Mouse (Mus musculus): ENCODE measurements around the gene Hivep3. TPM values are rescaled to one million over a fixed set of nuclear protein-coding genes. Genes with fewer than 3 reads are reported as not detected.

The Hivep3 gene
- total and polyA plus RNA-seq, 3 experiments = 14.4 to 32.3 (median 21.2) TPM

DNA sequence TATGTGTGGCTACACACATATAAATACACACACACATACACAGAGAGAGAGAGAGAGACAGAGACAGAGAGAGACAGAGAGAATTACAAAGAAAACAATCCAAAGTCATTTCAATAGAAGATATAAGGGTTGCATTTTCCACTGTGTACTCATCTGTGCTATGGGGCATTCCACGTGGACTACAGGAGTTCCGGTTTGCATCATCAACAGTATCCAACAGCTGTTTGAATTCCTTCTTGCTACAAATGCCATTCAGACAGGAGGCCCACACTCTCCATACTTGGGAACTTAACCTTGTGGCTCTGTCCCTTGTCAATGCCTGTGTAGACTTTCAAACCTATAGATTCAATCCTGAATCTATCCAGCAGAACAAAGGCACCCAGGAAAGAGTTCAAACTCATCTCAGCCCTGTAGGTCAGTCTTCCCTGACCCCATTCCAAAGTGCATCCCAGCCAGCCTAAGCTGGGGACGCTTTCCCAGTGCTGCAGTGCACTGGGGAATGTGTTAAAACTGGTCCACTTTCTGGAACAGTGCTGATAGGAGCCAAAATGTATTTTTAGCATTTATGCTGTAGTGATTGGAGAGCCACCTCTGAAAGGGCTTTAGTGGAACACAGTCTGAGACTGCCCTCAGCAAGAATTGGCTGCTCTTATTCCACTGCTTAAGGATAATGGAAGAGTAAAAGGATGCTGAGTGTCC, 335.4 kb downstream of the Hivep3 start:
- dilution Hi-C loops (cut with MboI; ENCODE audit: extremely low pct_ligation_motif_present, extremely low pct_unique_long_range_greater_than_20kb, low sequenced_read_pairs) = no loop called here
- no peak for TF ChIP-seq JUND (conservative IDR thresholded peaks at IDR 0.05; ENCODE audit: low read depth, low read length)
- no peak for TF ChIP-seq POLR2AphosphoS2 (IDR thresholded peaks at IDR 0.05; ENCODE audit: low read depth, low read length)
- TF ChIP-seq MYC (IDR thresholded peaks at IDR 0.05; ENCODE audit: low read depth, low read length) = no peak
- no peak for TF ChIP-seq ZKSCAN1 (IDR thresholded peaks at IDR 0.05; ENCODE audit: borderline replicate concordance, low read depth, low read length)
- TF ChIP-seq PAX5 (IDR thresholded peaks at IDR 0.05; ENCODE audit: low read length) = no peak
- no peak for TF ChIP-seq GABPA (IDR thresholded peaks at IDR 0.05; ENCODE audit: insufficient replicate concordance, low read depth, low read length)
- TF ChIP-seq RAD21 (IDR thresholded peaks at IDR 0.05; ENCODE audit: low read depth, low read length) = no peak
- no peak for TF ChIP-seq KAT2A (IDR thresholded peaks at IDR 0.05; ENCODE audit: insufficient replicate concordance, low read length)
- TF ChIP-seq CTCF (conservative IDR thresholded peaks at IDR 0.05 in 1 of 2, IDR thresholded peaks at IDR 0.05 in 1 of 2; ENCODE audit: low read depth in 2 of 2, low read length in 2 of 2) = no peak
- TF ChIP-seq E2F4 (IDR thresholded peaks at IDR 0.05; ENCODE audit: insufficient replicate concordance, low read depth, low read length) = no peak
- TF ChIP-seq MXI1 (IDR thresholded peaks at IDR 0.05; ENCODE audit: low read depth, low read length) = no peak
- no peak for TF ChIP-seq MAZ (IDR thresholded peaks at IDR 0.05; ENCODE audit: low read depth, low read length)
- TF ChIP-seq TBP (conservative IDR thresholded peaks at IDR 0.05; ENCODE audit: low read depth, low read length) = no peak
- no peak for TF ChIP-seq BHLHE40 (IDR thresholded peaks at IDR 0.05; ENCODE audit: low read depth, low read length)
- Histone ChIP-seq H3K9me3 (replicated peaks; ENCODE audit: low read length) (no peaks in the 10 kb centered on the region), H3K27ac (ENCODE audit: insufficient read depth, low read depth) (no peak overlapping the region), H3K4me3 (replicated peaks in 1 of 3; ENCODE audit: low read depth in 2 of 3, low read length in 2 of 3, poor library complexity in 1 of 3) (no peak overlapping the region), H3K79me2 (replicated peaks; ENCODE audit: control insufficient read depth, extremely low read depth, insufficient read depth, poor library complexity, severe bottlenecking) (no peaks in the 10 kb centered on the region), H3K36me3 (replicated peaks in 1 of 2; ENCODE audit: control insufficient read depth in 1 of 2, insufficient read depth in 1 of 2, low read length in 1 of 2) (peaks cover 55 to 97% of the 10 kb centered on the region in 2 experiments), H3K4me2 (ENCODE audit: insufficient read depth, low read depth, poor library complexity, severe bottlenecking) (no peak overlapping the region), H3K27me3 (replicated peaks) (no peaks in the 10 kb centered on the region), H3K9ac (ENCODE audit: insufficient read depth, low read depth) (no peak overlapping the region), H3K4me1 (ENCODE audit: control insufficient read depth in 1 of 2, insufficient read depth in 2 of 2) (peaks cover 0 to 14% of the 10 kb centered on the region in 2 experiments; a peak in 1 of 4 replicates)
- in situ Hi-C loops (cut with MboI; ENCODE audit: low pct_ligation_motif_present, low pct_unique_long_range_greater_than_20kb, low sequenced_read_pairs) = no loop called here
- DNase-seq (ENCODE audit: extremely low read depth) = no peak

DNA sequence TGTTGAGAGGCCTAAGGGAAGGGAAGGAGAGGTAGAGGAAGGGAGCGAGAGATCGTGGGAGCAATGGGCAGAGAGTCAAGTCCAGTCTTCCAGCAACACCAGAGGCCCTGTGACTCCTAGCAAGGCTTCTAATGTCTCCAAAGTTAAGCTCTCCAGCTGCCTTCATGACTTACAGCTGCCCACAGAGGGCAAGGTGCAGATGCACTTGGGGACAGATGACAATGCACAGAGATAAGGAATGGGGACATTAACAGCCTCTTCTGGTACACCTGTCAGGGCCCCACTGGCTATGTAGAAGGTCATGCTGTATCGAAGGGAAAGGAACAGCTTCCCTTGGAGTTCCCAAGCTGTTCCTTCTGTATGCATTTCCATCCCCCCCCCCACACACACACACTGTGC, 336.0 kb downstream of the Hivep3 start:
- Histone ChIP-seq H3K36me3 (replicated peaks in 1 of 2; ENCODE audit: control insufficient read depth in 1 of 2, insufficient read depth in 1 of 2, low read length in 1 of 2) (peaks cover 55 to 96% of the 10 kb centered on the region in 2 experiments), H3K9me3 (replicated peaks; ENCODE audit: low read length) (no peaks in the 10 kb centered on the region), H3K4me3 (replicated peaks in 1 of 3; ENCODE audit: low read depth in 2 of 3, low read length in 2 of 3, poor library complexity in 1 of 3) (no peak overlapping the region), H3K4me2 (ENCODE audit: insufficient read depth, low read depth, poor library complexity, severe bottlenecking) (no peak overlapping the region), H3K27ac (ENCODE audit: insufficient read depth, low read depth) (no peak overlapping the region), H3K9ac (ENCODE audit: insufficient read depth, low read depth) (no peak overlapping the region), H3K4me1 (ENCODE audit: control insufficient read depth in 1 of 2, insufficient read depth in 2 of 2) (peaks cover 0 to 14% of the 10 kb centered on the region in 2 experiments; a peak in 1 of 4 replicates), H3K27me3 (replicated peaks) (no peaks in the 10 kb centered on the region), H3K79me2 (replicated peaks; ENCODE audit: control insufficient read depth, extremely low read depth, insufficient read depth, poor library complexity, severe bottlenecking) (no peaks in the 10 kb centered on the region)
- no peak for TF ChIP-seq ZC3H11A (IDR thresholded peaks at IDR 0.05; ENCODE audit: low read depth, low read length)
- TF ChIP-seq NRF1 (IDR thresholded peaks at IDR 0.05; ENCODE audit: low read depth, low read length) = no peak
- TF ChIP-seq GABPA (IDR thresholded peaks at IDR 0.05; ENCODE audit: insufficient replicate concordance, low read depth, low read length) = no peak
- TF ChIP-seq MYC (IDR thresholded peaks at IDR 0.05; ENCODE audit: low read depth, low read length) = no peak
- no peak for TF ChIP-seq ELF1 (IDR thresholded peaks at IDR 0.05; ENCODE audit: low read depth, low read length)
- no peak for TF ChIP-seq ZNF384 (IDR thresholded peaks at IDR 0.05; ENCODE audit: low read depth, low read length)
- in situ Hi-C loops (cut with MboI; ENCODE audit: low pct_ligation_motif_present, low pct_unique_long_range_greater_than_20kb, low sequenced_read_pairs) = no loop called here
- DNase-seq (ENCODE audit: extremely low read depth) = no peak
- dilution Hi-C loops (cut with MboI; ENCODE audit: extremely low pct_ligation_motif_present, extremely low pct_unique_long_range_greater_than_20kb, low sequenced_read_pairs) = no loop called here
